Mouse (Mus musculus) megakaryocyte-erythroid progenitor cell, adult 5 weeks (primary cell): ENCODE measurements around the gene Snca. TPM values are rescaled to one million over a fixed set of nuclear protein-coding genes. Genes with fewer than 3 reads are reported as not detected.

Source experiments
- polyA plus RNA-seq: library from polyadenylated mRNA; stranded (reverse); fragments of >175 nt; gene quantifications from 2 replicates; pipeline ENCODE4 v1.2.3, GENCODE M21; 2012

The Snca gene
- 1.5 and 2.7 TPM in 2 replicates for polyA plus RNA-seq

GRCm38 (mm10) chr6:60829282-60829891 lies at the start of gene Snca:
TSS of gene Snca (minus strand) at chr6:60829855.

Other genes starting within 250 kb of the Snca start
- 0.16 and 0.79 TPM in 2 replicates for gene Mmrn1, start 95.1 kb upstream of the Snca start, polyA plus RNA-seq